Mouse (Mus musculus): ENCODE measurements around the gene 1700001O22Rik. TPM values are rescaled to one million over a fixed set of nuclear protein-coding genes. Genes with fewer than 3 reads are reported as not detected.

1700001O22Rik gene
- polyA plus RNA-seq, 1 experiment from 2014 or later = 1.8 TPM

- 84% methylated on average over 10 of the region's 10 CpGs for WGBS
- ATAC-seq = no peak
- H3K36me3 ChIP-seq = no peaks in the 10 kb centered on the region
These were observed 46.3 kb downstream of the 1700001O22Rik start for GRCm38 (mm10) chr2:30756962-30757715.

DNA sequence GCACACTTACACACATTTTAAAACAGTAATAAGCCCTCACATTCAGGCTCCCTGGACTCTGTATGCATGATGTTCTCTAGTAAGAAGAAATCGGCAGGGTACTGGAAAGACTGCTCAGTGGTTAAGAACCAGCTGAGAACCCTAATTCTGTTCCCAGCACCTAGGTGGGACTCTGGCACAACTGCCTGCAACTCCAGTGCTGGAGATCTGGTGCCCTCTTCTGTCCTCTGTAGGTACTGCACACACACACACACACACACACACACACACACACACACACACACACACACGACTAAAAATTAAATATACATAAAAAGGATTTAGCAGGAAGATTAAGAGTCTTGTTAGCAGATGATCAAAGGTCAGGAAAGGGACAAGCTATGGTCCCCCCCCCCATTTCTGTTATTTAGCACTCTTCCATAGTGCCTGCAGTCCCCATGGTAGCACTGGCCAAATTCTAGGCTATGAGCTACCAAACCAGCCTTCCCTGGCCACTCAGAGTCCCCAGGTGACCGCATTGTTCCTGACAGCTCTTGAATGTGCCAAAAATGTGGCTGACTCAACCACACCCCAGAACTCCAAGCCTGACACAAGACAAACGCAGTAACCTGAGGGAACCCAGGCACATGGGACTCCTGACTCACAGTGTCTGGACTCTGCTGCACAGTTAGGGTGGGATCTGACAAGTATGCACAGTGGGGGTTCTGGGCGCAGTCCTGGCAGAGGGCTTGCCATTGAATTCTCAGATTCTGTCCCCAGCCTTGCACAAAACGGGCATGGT lies 47.3 kb downstream of the 1700001O22Rik start:
- no peak overlapping the region for H3K4me2 ChIP-seq (replicated peaks)
- no peak overlapping the region for H3K4me3 ChIP-seq (replicated peaks)
- H3K27ac ChIP-seq = no peak overlapping the region
- no peaks in the 10 kb centered on the region for H3K9me3 ChIP-seq
- WGBS = 91% methylated on average over 6 of the region's 6 CpGs
- no peak overlapping the region for H3K9ac ChIP-seq
- H3K4me1 ChIP-seq (replicated peaks) = peaks cover 34% of the 10 kb centered on the region
- no peaks in the 10 kb centered on the region for H3K27me3 ChIP-seq (replicated peaks)
- ATAC-seq = no peak
- H3K36me3 ChIP-seq = no peaks in the 10 kb centered on the region

More at GRCm38 (mm10) chr2:30756962-30757715, 46.3 kb downstream of the 1700001O22Rik start:
- peaks cover 34% of the 10 kb centered on the region for H3K4me1 ChIP-seq (replicated peaks)
- no peak overlapping the region for H3K9ac ChIP-seq
- H3K27ac ChIP-seq = no peak overlapping the region
- H3K4me2 ChIP-seq (replicated peaks) = no peak overlapping the region
- no peak overlapping the region for H3K4me3 ChIP-seq (replicated peaks)
- no peaks in the 10 kb centered on the region for H3K27me3 ChIP-seq (replicated peaks)
- no peaks in the 10 kb centered on the region for H3K9me3 ChIP-seq

DNA sequence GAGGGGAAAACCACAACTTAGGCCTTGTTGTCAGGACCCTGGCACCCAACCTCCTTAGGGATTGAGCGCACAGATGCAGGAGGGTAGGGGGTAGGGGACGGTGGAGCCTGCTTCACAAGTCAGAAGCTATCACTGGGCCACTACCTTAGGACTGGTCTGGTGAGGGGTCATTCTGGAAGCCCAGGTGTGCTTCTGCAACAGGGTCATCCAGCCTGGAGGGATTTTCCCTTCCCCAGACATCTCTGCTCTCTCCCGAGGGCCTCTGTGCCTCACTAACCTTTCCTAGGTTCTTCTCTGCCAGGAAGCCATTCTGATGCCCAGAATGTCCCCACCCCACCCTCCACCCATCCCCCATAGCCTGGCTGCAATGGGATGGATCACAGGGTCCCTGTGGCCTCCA lies 48.6 kb downstream of the 1700001O22Rik start:
- H3K4me3 ChIP-seq (replicated peaks) = no peak overlapping the region
- no peaks in the 10 kb centered on the region for H3K27me3 ChIP-seq (replicated peaks)
- H3K9ac ChIP-seq = no peak overlapping the region
- ATAC-seq = no peak
- 82% methylated on average over 3 of the region's 3 CpGs for WGBS
- peaks cover 28% of the 10 kb centered on the region for H3K4me1 ChIP-seq (replicated peaks)
- H3K4me2 ChIP-seq (replicated peaks) = no peak overlapping the region
- H3K27ac ChIP-seq = no peak overlapping the region
- no peaks in the 10 kb centered on the region for H3K36me3 ChIP-seq
- no peaks in the 10 kb centered on the region for H3K9me3 ChIP-seq

- peak; percentile 80 for ATAC-seq
- no peaks in the 10 kb centered on the region for H3K9me3 ChIP-seq
- H3K9ac ChIP-seq = peak overlapping the region; percentile 30; the same call in 1 of the 2 replicates
- no peaks in the 10 kb centered on the region for H3K27me3 ChIP-seq (replicated peaks)
- H3K4me1 ChIP-seq (replicated peaks) = peaks cover 12% of the 10 kb centered on the region
- 24% methylated on average over 18 of the region's 18 CpGs for WGBS
- no peak overlapping the region for H3K4me3 ChIP-seq (replicated peaks)
- H3K4me2 ChIP-seq (replicated peaks) = peak overlapping the region; percentile 6; the same call in 1 of the 2 replicates
- no peaks in the 10 kb centered on the region for H3K36me3 ChIP-seq
- peak overlapping the region; percentile 41 for H3K27ac ChIP-seq
These were observed 50.2 kb downstream of the 1700001O22Rik start for GRCm38 (mm10) chr2:30753219-30753618.

DNA sequence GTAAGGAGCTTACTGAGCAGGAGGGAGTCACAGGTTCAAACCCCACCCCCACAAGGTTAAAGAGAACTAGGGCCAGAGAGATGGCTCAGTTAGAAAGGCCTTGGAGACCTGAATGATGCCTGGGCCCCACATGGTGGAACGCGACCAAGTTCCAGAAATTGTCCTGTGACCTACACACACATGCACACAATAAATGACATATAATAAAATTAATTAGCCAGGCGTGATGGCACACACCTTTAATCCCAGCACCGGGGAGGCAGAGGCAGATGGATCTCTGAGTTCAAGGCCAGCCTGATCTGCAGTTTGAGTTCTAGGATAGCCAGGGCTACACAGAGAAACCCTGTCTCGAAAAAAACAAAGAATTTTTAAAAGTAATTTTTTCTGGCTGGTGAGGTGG lies 51.0 kb downstream of the 1700001O22Rik start:
- H3K9ac ChIP-seq = no peak overlapping the region
- no peaks in the 10 kb centered on the region for H3K36me3 ChIP-seq
- no peaks in the 10 kb centered on the region for H3K27me3 ChIP-seq (replicated peaks)
- H3K4me2 ChIP-seq (replicated peaks) = no peak overlapping the region
- H3K27ac ChIP-seq = no peak overlapping the region
- WGBS = 98% methylated on average over 5 of the region's 5 CpGs
- peaks cover 6% of the 10 kb centered on the region for H3K4me1 ChIP-seq (replicated peaks)
- H3K9me3 ChIP-seq = no peaks in the 10 kb centered on the region
- no peak overlapping the region for H3K4me3 ChIP-seq (replicated peaks)
- ATAC-seq = no peak

DNA sequence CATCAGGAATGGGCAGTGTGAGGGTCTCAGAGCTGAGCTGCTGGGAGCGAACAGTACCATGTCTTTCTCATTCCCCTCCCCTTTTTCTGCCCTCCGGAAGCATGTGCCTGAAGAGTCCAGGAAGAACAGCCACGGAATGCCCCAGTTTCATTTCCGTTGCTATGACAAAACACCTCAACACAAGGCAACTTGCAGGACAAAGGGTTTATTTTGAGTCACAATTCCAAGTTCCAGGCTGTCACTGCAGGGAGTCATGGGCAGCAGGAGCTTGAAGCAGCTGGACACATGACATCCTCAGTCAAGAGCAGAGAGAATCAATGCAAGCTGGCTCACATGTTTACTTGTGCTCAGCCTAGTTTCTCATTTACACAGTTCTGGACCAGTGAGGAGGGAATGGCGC lies 53.4 kb downstream of the 1700001O22Rik start:
- peaks cover 6% of the 10 kb centered on the region for H3K4me1 ChIP-seq (replicated peaks)
- WGBS = 64% methylated on average over 5 of the region's 5 CpGs
- no peak overlapping the region for H3K4me3 ChIP-seq (replicated peaks)
- no peaks in the 10 kb centered on the region for H3K9me3 ChIP-seq
- H3K9ac ChIP-seq = no peak overlapping the region
- no peak for ATAC-seq
- no peaks in the 10 kb centered on the region for H3K36me3 ChIP-seq
- 0 out of 2 replicates have a peak overlapping the region, but pooled peaks have one; percentile 0 for H3K27ac ChIP-seq
- H3K27me3 ChIP-seq (replicated peaks) = no peaks in the 10 kb centered on the region
- H3K4me2 ChIP-seq (replicated peaks) = no peak overlapping the region

DNA sequence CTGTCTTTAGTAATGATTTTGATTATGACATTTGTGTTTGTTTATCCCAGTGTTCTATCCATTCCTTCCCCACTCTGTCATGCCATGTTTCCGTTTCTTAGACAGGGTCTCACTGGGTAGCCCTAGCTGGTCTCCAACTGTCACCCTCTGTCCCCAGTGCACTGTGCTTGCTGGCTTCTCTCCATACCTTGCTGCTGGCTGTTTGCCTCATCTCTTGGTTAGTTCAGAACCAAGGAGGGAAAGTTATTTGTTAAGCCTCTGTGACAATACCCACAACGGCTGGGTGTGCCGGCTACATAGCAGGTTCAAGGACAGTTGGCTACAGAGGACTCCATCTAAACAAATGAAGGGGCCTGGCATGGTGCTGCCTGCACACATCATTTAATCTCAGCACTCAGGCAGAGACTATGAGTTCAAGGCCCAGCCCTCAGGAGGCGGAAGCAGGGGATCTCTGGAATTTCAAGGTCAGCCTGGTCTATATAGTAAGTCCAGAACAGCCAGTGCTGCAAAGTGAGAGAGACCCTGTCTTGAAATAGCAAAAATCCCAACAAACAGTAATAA lies 55.8 kb downstream of the 1700001O22Rik start:
- Histone ChIP-seq H3K9ac (no peak overlapping the region), H3K4me2 (replicated peaks) (no peak overlapping the region), H3K36me3 (no peaks in the 10 kb centered on the region), H3K4me1 (replicated peaks) (peaks cover 11% of the 10 kb centered on the region), H3K9me3 (no peaks in the 10 kb centered on the region), H3K4me3 (replicated peaks) (no peak overlapping the region), H3K27ac (no peak overlapping the region), H3K27me3 (replicated peaks) (no peaks in the 10 kb centered on the region)
- 77% methylated on average over 4 of the region's 4 CpGs for WGBS
- ATAC-seq = no peak

Other genes starting within 250 kb of the 1700001O22Rik start
- 0.63 and 0.72 TPM in 2 replicates for gene Cstad, start 208.6 kb downstream of the 1700001O22Rik start, polyA plus RNA-seq (2015; fragmentation: Nextera tagmentation; extraction: Ambion mirVana)
- gene Ntmt1, start 4.2 kb upstream of the 1700001O22Rik start, polyA plus RNA-seq (2015; fragmentation: Nextera tagmentation; extraction: Ambion mirVana) = 84.5 and 85.4 TPM in 2 replicates
- 22.4 and 23.3 TPM in 2 replicates for gene Asb6, start 26.7 kb upstream of the 1700001O22Rik start, polyA plus RNA-seq (2015; fragmentation: Nextera tagmentation; extraction: Ambion mirVana)
- gene Prrx2, start 31.3 kb upstream of the 1700001O22Rik start, polyA plus RNA-seq (2015; fragmentation: Nextera tagmentation; extraction: Ambion mirVana) = 2.5 and 4.3 TPM in 2 replicates
- 2.8 and 4.3 TPM in 2 replicates for gene Ptges, start 126.2 kb upstream of the 1700001O22Rik start, polyA plus RNA-seq (2015; fragmentation: Nextera tagmentation; extraction: Ambion mirVana)
- 22.4 and 25.4 TPM in 2 replicates for gene Tor1b, start 149.3 kb upstream of the 1700001O22Rik start, polyA plus RNA-seq (2015; fragmentation: Nextera tagmentation; extraction: Ambion mirVana)
- gene Tor1a, start 164.3 kb upstream of the 1700001O22Rik start, polyA plus RNA-seq (2015; fragmentation: Nextera tagmentation; extraction: Ambion mirVana) = 78.8 and 90.9 TPM in 2 replicates
- 48.3 and 49.6 TPM in 2 replicates for gene BC005624, start 178.5 kb upstream of the 1700001O22Rik start, polyA plus RNA-seq (2015; fragmentation: Nextera tagmentation; extraction: Ambion mirVana)
- gene Usp20, start 178.6 kb upstream of the 1700001O22Rik start, polyA plus RNA-seq (2015; fragmentation: Nextera tagmentation; extraction: Ambion mirVana) = 11.9 and 15.2 TPM in 2 replicates